Mouse (Mus musculus): Measurements from ENCODE around the gene Baiap2l2.

Gene Baiap2l2

DNA sequence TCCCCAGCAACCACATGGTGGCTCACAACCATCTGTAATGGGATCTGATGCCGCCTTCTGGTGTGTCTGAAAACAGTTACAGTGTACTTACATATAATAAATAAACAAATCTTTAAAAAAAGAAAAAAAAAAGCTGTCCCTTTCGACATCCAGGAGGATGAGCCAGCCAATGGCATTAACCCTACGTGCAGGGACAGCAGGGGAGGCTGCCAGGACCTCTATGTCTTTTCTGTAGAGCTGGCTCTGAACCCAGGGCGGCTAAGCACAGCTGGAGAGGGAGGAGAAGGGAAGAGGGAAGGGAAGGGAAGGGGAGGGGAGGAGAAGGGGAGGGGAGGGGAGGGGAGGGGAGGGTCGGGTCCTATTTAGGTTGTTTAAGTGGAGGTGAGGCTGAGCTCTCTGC, 19.5 kb upstream of the Baiap2l2 start:
- intact Hi-C loops (cut with DNase I) = no loop called here

DNA sequence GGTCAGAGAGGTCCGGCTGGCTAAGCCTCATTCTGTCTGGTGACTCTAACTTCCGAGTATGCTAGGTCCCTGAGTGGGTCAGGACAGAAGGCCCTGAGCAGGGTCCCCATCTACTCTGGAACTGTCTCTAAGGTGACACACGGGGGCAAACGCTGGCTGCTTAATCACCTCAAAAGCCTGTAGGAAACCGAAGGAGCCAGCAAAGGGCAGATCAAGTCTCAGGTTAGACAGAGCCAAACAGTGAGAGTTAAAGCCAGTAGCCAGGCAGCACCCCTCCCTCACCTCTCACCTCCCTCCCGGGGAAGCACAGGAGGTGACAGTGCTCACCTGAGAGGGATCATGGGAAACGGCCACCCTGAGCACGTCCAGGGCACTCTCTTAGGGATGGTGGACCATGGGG, 18.4 kb upstream of the Baiap2l2 start:
- intact Hi-C loops (cut with DNase I) = no loop called here

DNA sequence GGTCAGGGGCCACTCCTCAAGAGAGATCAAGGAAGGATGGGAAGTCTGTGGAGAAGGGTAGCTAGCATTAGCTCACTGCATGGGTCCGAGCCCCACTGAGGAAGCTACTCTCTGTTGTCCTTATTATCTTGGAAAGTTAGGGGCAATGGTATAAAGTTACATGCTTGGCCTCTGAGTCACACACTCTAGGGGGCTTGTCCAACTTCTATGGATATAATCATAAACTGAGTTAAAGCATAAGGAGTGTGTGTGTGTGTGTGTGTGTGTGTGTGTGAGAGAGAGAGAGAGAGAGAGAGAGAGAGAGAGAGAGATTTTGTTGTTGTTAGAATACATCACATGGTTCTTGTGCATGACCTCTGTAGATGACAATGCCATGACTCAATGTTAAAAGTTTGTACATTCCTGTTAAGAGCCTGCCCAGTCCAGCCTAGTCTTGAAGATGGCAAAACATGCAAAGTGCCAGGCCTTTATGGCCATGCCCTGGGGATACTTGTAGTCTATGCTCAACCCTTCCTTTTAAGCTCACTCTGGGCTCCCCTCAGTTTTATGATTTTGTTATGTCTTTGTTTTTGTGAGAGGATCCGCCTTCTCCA, 14.3 kb upstream of the Baiap2l2 start:
- intact Hi-C loops (cut with DNase I) = no loop called here

DNA sequence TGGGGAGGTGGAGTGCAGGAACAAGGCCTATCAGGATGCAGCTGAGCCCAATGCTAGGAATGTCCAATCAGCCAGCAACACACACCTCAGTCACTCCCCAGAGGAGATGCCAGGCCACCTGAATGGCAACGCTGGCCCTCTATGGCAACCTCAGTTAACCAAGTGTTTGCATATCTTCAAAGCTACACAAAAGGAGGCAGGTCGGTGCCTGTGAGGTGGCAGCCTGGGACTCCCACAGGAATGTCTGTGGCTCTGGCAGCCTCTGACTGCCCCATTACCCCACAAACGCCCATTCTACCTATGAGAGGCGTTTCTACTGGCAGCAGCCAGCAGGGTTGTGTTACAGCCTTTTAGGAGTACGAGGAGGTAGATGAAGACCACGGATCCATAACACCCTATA, 13.2 kb upstream of the Baiap2l2 start:
- intact Hi-C loops (cut with DNase I) = no loop called here

DNA sequence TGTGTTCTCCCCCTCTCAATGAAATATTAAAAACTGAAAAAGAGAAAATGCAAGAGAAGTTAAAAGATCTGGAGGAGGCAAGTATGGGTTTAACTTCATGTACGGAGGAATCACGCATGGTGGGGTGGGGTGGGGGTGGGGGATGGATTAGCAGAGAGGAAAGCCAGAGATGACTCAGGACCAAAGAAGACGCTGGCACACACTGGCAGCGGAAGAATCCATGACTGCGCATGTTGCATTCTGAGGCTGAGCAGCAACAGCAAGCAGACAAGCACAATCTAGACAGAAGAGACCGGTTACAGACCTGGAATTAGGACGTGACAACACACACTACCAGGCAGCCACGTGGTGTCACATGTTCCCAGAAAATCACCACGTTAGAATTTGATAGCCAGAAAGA, 7.4 kb upstream of the Baiap2l2 start:
- intact Hi-C loops (cut with DNase I) = no loop called here

DNA sequence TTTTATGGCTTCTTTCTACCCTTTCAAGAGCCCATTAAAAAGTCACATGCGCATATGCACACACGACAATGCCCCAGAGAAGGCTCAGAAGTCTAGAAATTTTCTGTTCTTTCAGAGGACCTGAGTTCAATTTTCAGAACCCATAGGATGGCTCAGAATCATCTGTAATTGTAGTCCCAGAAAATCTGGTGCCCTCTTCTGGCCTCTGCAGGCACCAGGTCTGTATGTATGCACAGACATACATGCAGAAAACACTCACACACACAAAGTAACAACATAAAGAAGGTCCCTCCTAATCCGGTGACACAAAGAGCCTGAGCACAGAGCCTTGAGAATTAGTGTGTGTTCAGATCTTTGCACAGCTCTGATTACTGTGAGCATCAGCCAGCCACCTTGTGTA, 5.0 kb upstream of the Baiap2l2 start:
- intact Hi-C loops (cut with DNase I) = no loop called here

DNA sequence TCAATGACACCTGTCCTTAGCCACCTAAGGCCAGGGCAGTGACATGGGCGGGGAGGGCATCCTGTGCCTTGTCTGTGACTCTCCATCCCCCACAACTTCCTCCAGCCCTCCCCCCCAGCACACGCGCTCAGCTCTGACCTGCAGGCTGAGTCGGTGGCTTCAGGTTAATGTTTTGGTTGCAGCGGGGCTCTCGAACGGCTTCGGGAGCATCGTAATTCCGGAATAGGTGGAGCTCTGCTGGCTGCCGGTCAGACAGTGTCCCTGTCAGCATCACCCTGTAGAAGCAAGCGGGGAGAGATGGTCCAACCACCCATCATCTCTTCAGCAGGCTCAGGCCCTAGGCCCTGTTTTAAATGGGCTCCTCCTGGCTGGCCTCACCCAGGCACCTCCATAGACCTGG, 4.1 kb upstream of the Baiap2l2 start:
- intact Hi-C loops (cut with DNase I) = no loop called here

DNA sequence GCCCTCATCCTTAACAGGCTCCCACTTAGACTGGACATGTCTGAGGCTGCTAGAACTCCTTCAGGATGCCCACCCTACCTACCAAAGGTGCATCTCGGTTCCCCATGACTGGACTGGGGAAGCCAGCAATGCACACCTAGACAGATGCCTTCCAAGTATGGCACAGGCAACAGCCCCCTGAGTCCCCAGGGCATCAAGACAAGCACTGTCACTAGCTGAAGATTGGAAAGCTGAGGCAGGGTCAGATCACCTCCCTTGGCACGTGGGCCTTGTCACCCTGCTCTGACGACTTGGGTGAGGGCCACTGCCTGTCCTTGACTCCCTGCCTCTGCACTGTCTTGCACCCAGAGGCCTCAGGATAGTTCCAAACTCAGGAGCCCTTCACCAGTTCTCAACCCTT, 3.0 kb upstream of the Baiap2l2 start:
- intact Hi-C loops (cut with DNase I) = no loop called here

DNA sequence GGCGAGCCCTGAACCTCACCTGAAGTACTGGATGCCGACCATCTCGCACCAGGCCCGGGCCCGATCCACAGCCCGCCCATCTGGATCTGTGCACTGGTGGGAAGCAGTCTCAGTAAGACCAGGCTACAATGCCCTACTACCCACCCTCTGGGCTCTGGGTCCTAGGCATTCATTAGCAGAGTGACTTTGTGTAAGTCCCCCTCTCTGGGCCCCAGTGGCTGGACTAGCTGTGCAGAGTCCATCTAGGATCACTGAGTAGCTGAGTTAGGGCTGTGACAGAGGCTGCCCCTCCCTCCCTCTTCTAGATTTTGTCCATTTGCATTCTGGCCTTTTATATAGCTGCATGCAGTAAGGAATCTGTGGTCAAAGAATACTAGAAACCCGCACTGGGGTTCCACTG, 1.8 kb upstream of the Baiap2l2 start:
- intact Hi-C loops (cut with DNase I) = no loop called here

DNA sequence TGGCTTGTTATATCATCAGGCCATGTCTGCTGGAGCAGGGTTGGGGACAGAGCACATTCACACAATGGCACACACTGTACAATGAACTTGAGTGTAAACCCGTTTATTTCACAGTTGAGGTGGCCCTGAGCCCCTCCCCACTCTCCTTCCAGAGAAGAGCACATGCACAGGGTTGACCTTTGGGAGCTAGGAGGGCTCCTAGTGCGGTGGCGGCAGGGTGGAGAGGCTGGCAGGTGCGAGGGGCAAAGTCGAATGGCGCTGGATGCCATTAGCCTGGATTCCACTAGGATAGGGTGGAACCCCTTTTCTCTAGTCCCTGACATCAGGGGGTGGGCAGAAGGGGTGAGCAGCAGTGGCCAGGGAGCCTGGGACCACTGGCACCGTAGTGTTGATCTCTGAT, 804 bp upstream of the Baiap2l2 start:
- intact Hi-C loops (cut with DNase I) = no loop called here

DNA sequence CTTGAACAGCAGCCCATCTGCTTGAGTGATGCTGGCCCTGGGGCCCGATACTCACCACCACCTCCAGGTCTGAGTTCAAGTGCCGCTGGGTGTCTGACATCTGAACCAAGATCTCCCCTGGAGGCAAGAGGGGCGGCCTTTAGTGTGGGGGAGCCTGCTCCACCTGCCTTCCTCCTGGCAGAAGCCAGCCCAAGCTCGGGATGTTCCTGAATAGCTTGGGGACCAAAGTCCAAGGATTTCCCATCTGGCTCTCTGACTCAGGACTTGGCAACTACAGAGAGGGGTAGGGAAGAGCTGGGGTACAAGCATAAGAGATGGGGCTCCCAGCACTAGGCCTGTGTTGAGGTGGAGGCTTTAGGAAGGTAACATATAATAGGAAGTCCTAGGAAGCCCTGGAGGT, 2.0 kb downstream of the Baiap2l2 start:
- intact Hi-C loops (cut with DNase I) = no loop called here

DNA sequence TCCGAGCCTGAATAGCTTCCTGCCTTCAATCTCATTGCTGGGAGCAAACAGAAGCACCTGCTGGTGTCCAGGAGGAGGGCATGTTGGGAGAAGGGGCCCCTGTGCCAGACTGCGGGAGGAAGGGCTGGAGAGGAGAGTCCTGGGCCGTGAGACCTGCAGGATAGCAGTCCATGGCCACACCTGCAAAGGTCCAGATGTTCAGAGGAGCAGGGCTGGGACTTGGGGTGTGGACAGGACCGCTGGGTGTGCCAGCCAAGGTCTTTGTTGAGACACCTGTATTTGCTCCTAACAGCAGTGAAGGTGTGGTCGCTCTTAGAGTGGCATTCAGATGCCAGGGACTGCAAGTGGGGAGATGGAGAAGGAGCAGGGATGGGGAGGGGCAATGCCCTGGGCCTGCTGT, 2.9 kb downstream of the Baiap2l2 start:
- intact Hi-C loops (cut with DNase I) = no loop called here

DNA sequence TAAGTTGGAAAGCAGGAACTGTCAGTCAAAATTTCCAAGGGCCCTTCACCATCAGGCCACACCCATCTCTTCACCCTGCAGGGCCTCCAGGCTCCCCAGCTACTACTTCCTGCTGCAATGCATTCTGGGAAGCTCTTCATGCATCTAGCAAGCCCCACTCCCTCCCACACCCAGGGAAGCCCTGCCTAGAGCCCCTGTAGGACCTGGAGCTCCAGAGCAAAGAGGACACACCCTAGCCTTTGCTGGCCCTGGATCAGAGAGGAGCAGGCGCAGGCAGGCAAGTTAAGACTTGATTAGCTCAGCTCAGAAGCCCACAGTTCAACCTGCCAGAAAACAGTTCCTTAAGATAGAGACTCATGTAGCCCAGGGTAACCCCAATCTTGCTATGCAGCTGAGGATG, 3.9 kb downstream of the Baiap2l2 start:
- intact Hi-C loops (cut with DNase I) = no loop called here

DNA sequence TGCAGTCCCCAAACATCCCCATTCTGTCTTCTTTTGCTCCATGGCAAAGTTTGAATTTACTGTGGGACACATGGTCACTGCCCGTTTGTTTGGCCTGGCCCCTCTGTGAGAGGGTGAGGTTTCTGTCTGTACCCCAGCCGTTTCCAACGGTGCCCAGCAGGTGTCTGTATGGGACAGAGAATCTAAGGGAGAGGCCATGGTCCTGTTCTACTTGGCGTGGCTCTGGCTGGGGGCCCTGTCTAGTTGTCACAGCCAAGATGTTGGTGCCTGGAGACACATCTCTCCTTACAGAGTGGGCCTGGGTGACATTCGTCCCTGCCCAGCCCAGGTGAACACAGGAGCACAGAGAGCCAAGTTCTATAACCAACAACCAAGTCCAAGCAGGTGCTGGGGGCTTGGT, 4.5 kb downstream of the Baiap2l2 start:
- intact Hi-C loops (cut with DNase I) = no loop called here

DNA sequence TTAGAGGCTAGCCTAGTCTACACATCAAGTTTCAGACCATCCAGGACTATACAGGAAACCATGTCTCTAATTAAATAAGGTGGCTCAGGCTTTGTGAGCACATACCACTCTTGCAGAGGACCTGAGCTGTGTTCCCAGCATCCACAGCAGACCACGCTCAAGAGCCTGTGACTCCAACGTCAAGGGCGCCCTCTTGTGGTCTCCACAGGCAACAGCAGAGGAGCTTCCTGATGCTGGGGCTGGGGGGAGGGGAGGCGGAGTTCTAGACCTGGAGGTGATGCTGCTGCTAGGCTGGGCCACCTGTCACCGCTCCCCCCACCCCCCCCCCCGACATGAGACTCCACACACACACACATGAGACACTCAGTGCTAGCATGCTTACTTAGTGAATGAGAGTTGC, 5.1 kb downstream of the Baiap2l2 start:
- intact Hi-C loops (cut with DNase I) = no loop called here

DNA sequence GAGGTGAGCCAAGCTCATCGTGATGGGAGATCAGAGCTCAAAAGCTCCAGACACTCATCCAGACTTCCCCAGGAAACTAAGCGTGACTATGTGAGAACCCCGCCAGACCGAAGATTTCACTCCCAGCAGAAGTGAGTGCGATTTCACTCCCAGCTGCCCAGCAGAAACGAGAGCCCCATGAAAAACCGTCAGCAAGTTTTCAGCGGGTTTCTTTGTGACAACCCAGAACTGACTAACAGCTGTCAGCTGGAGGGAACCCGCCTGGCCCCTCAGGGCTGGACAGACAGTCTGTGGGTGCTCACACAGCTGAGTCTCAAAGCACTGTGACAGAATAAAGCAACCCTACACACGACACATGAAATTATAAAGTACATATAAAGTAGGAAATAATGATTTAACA, 7.6 kb downstream of the Baiap2l2 start:
- intact Hi-C loops (cut with DNase I) = no loop called here

DNA sequence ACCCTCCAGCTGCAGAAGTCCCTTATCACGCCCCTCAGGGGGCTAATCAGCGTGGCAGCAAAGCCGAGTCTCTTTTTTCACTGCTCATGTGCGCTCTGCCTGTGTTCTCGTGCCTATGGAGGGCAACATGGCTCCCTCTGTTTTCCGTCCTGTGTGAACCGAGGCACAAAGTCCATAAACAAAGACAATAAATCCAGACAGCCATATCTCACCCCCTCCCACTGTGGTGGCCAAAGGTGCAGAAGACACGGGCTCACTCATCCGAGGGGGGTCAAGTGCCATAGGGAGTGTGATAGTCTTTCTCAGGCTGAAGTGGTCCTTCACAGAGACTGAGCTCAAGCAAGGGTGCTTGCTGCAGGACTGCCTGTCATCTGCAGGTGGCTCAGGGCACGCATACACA, 12.3 kb downstream of the Baiap2l2 start:
- intact Hi-C loops (cut with DNase I) = no loop called here

DNA sequence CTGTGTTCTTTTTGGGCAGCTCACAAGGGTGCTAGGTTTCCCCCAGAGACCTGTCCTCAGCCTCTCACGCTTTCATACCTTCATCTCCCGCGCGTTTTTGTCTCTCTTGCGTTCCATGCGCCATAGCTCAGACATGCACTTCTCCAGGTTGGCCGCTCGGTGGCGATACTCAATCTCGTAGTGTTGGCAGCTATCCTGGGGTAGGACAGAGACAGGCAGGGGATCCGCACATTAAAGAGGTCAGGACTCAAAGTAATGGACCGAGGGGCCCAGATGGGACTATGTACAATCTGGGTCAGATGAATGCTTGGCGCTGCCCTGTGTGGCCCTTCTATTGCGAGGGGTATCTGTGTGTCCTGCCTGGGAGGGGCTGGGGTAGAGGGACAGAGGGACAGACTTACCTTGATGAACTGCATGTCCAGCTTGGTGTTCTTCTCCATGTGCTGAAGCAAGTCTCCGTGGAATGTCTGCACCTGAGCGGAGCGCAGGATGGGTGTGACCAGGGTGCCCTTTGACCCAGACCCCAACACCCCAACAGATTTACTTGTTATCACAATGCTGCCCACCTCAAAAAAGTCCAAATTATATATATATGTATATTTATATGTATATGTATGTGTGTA, 14.1 kb downstream of the Baiap2l2 start:
- intact Hi-C loops (cut with DNase I) = no loop called here

DNA sequence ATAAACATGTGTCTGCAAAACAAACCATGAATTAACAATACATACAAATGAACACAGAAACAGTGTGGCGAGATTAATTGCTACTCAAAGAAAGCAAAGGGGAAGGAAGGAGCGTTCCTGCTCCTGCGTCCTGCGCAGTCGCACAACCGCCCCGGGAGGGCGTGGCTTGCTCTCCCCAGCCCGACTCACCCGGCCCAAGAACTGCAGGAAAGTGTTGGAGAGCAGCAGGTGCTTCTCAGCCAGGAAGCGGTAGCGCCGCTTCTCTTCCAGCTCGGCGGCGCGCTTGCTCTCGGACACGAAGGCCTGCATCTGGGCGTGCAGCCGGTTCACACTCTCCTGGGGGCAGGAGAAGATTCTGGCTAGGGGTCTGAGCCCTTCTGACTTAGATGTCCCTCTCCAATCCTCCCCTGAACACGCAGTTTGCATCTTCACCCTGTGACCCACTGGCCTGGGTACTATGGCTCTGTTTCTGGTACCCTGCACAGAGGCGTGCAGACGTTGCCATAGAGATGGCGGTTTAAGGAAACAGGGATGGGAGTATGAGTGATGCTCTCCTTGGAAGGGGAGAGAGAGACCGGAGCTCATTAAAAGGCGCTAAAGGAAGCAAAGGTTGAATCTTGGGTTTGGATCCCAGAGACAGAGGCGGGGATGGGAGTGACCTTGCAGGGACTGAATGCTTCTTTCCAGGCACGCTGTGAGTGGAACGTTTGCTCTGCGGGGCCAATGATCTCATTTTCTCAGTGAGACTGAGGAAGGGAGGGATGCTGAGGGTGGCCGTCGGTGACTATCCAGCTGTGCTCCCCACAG, 14.8 kb downstream of the Baiap2l2 start:
- intact Hi-C loops (cut with DNase I) = no loop called here

DNA sequence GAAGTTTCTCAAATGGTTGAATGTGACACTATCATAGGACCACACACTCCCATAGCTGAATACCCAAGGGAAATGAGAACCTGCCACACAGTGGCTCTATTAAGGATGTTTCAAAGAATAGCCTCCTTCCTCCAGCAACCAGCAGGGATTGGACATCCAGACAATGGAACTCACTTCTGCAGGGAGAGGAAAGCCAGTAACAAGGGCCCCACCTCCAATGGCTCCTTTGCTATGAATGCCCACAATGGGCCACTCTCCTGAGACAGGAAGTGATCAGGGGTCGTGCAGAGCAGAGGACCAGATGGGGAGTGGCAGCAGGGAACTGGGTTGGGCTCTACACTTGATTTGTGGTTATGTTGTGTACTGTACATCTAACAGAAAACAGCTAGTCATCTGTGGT, 16.8 kb downstream of the Baiap2l2 start:
- intact Hi-C loops (cut with DNase I) = no loop called here

DNA sequence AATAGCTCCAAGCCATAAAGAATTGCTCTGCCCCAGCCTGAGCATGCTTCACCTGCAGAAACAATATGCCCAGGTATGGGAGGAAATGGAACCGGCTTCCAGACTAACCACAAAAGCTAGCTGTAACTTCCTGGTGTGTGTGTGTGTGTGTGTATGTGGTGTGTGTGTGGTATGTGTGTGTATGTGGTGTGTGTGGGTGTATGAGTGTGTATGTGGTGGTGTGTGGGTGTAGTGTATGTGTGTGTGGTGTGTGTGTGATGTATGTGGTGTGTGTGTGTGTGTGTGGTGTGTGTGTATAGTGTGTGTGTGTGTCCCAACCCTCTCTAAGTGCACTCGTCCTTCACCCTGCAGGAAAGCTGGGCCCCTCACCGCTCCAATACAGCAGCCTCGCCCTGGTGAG, 20.0 kb downstream of the Baiap2l2 start:
- intact Hi-C loops (cut with DNase I) = no loop called here

DNA sequence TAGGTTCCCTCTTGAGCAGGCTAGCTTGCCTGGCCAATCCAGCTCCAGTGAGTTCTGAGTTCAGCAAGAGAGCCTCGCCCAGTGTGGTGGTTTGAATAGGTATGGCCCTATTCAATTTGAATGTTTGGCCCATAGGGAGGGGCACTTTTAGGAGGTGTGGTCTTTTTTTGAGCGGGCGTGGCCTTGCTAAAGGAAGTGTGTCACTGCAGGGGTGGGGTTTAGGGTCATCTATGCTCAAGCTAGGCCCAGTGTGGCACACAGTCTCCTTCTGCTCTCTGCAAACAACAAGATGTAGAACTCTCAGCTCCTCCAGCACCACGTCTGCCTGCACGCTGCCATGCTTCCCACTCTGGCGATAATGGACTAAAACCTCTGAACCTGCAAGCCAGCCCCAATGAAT, 21.6 kb downstream of the Baiap2l2 start:
- intact Hi-C loops (cut with DNase I) = no loop called here

DNA sequence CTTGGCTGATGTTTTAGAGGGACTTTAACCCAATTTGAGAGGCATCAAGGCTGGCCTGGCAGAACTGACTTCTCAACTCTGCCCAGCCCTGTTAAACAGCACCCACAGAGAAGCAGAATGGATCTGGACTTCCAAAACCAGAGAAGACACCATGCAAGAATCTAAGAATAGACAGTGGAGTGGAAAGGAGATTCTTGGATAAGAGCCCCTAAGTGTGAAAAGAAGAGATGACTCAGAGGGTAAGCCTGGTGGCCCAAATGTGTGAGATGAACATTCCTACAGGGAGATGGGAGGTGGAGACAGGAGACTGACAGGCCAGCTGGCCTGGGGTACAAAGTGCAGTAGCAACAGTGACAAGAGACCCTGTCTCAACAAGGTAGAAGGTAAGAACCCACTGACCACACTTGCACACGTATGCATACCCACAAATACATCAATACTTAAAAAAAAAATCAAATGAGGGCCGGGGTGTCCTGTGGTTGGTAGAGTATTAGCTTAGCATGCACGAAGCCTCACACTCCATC, 22.5 kb downstream of the Baiap2l2 start:
- intact Hi-C loops (cut with DNase I) = no loop called here

All from adrenal gland (tissue).